Mouse (Mus musculus) MEL (cell line): Measurements from ENCODE around the gene Ankrd54. TPM values are rescaled to one million over a fixed set of nuclear protein-coding genes. Genes with fewer than 3 reads are reported as not detected.

Source experiments
- DNase-seq: peaks from one replicate; pipeline ENCODE4 v3.0.0; 2011; ENCODE audit warnings: low read depth, low spot score
- H3K27ac ChIP-seq: 2 replicates; pipeline ENCODE4 v1.5.1; 2012; ENCODE audit warnings: low read depth, mild to moderate bottlenecking, control low read depth, low read length, moderate library complexity; ENCODE audit not compliant: control insufficient read depth
- H3K27me3 ChIP-seq, 2 experiments: fragments of 150-350 bp in 1 of 2; sonication (generic) in 1 of 2; 2 replicates each; pipeline ENCODE4 v1.6.1; 2012; ENCODE audit warnings: low read length in 2 of 2, mild to moderate bottlenecking in 2 of 2, improper control_type of control experiment in 1 of 2, moderate library complexity in 1 of 2; ENCODE audit not compliant: insufficient read depth in 2 of 2, control insufficient read depth in 1 of 2
- H3K36me3 ChIP-seq, 2 experiments: 2 replicates each; pipeline ENCODE4 v1.6.1; 2012 to 2014; ENCODE audit warnings: low read length in 2 of 2, improper control_type of control experiment in 1 of 2, inconsistent platforms in 1 of 2, mild to moderate bottlenecking in 1 of 2; ENCODE audit not compliant: insufficient read depth in 2 of 2, control insufficient read depth in 1 of 2
- H3K4me1 ChIP-seq, 2 experiments: fragments of 150-350 bp in 1 of 2; sonication (generic) in 1 of 2; 2 replicates each; pipeline ENCODE4 v1.6.1; 2012; ENCODE audit warnings: low read length in 2 of 2, improper control_type of control experiment in 1 of 2, mild to moderate bottlenecking in 1 of 2; ENCODE audit not compliant: insufficient read depth in 2 of 2, control insufficient read depth in 1 of 2
- H3K4me3 ChIP-seq, 2 experiments: fragments of 150-350 bp in 1 of 2; sonication (generic) in 1 of 2; 2 replicates each; pipeline ENCODE4 v1.5.1; 2012; ENCODE audit warnings: low read depth in 2 of 2, low read length in 2 of 2, mild to moderate bottlenecking in 2 of 2, moderate library complexity in 2 of 2, control low read depth in 1 of 2, improper control_type of control experiment in 1 of 2; ENCODE audit not compliant: control insufficient read depth in 1 of 2, insufficient read depth in 1 of 2
- H3K79me2 ChIP-seq: 2 replicates; pipeline ENCODE4 v1.6.1; 2012; ENCODE audit warnings: mild to moderate bottlenecking, low read length, moderate library complexity; ENCODE audit not compliant: control insufficient read depth, poor library complexity, insufficient read depth
- H3K9ac ChIP-seq: 2 replicates; pipeline ENCODE4 v1.6.1; 2012; ENCODE audit warnings: low read depth, mild to moderate bottlenecking, control low read depth, low read length, moderate library complexity; ENCODE audit not compliant: control insufficient read depth, poor library complexity, severe bottlenecking
- H3K9me3 ChIP-seq: fragments of 150-350 bp; sonication (generic); replicated peaks from 2 replicates; pipeline ENCODE4 v1.6.1; 2012; ENCODE audit warnings: mild to moderate bottlenecking, low read length, improper control_type of control experiment, moderate library complexity; ENCODE audit not compliant: insufficient read depth
- CHD1 ChIP-seq: IDR thresholded peaks from 2 replicates; pipeline ENCODE4 v1.6.1; 2012; ENCODE audit warnings: low read depth, mild to moderate bottlenecking, inconsistent platforms, low read length, improper control_type of control experiment
- ELF1 ChIP-seq: IDR thresholded peaks from 2 replicates; pipeline ENCODE4 v1.6.1; 2014; ENCODE audit warnings: low read depth, mild to moderate bottlenecking, inconsistent platforms, low read length, improper control_type of control experiment, moderate library complexity
- EP300 ChIP-seq, 2 experiments: IDR thresholded peaks; 2 replicates each; pipeline ENCODE4 v1.6.1; 2011; ENCODE audit warnings: improper control_type of control experiment in 2 of 2, low read length in 2 of 2, low read depth in 1 of 2, mild to moderate bottlenecking in 1 of 2
- ETS1 ChIP-seq: IDR thresholded peaks from 2 replicates; pipeline ENCODE4 v1.6.1; 2012; ENCODE audit warnings: low read depth, mild to moderate bottlenecking, inconsistent platforms, low read length, improper control_type of control experiment, moderate library complexity
- GATA1 ChIP-seq: IDR thresholded peaks from 2 replicates; pipeline ENCODE4 v1.6.1; 2011; ENCODE audit warnings: low read depth, low read length, improper control_type of control experiment
- HCFC1 ChIP-seq: IDR thresholded peaks from 2 replicates; pipeline ENCODE4 v1.6.1; 2012; ENCODE audit warnings: low read depth, mild to moderate bottlenecking, inconsistent platforms, low read length, improper control_type of control experiment, moderate library complexity
- KAT2A ChIP-seq: conservative IDR thresholded peaks from 2 replicates; pipeline ENCODE4 v1.6.1; 2012; ENCODE audit warnings: low read depth, low read length, improper control_type of control experiment, inconsistent platforms
- MAX ChIP-seq: IDR thresholded peaks from 2 replicates; pipeline ENCODE4 v1.6.1; 2011; ENCODE audit warnings: low read length, improper control_type of control experiment
- MAZ ChIP-seq: IDR thresholded peaks from 2 replicates; pipeline ENCODE4 v1.6.1; 2012; ENCODE audit warnings: low read depth, mild to moderate bottlenecking, inconsistent platforms, low read length, improper control_type of control experiment
- MXI1 ChIP-seq: IDR thresholded peaks from 2 replicates; pipeline ENCODE4 v1.6.1; 2011; ENCODE audit warnings: mild to moderate bottlenecking, low read depth, low read length, improper control_type of control experiment
- MYB ChIP-seq: IDR thresholded peaks from 2 replicates; pipeline ENCODE4 v1.6.1; 2011; ENCODE audit warnings: mild to moderate bottlenecking, low read depth, low read length, improper control_type of control experiment
- MYC ChIP-seq: IDR thresholded peaks from 2 replicates; pipeline ENCODE4 v1.6.1; 2011; ENCODE audit warnings: low read depth, mild to moderate bottlenecking, low read length, improper control_type of control experiment, moderate library complexity
- POLR2AphosphoS2 ChIP-seq: IDR thresholded peaks from 2 replicates; pipeline ENCODE4 v1.6.1; 2011; ENCODE audit warnings: low read length, improper control_type of control experiment
- RAD21 ChIP-seq: IDR thresholded peaks from 2 replicates; pipeline ENCODE4 v1.6.1; 2011; ENCODE audit warnings: mild to moderate bottlenecking, low read depth, low read length, improper control_type of control experiment
- SIN3A ChIP-seq: IDR thresholded peaks from 2 replicates; pipeline ENCODE4 v1.6.1; 2012; ENCODE audit warnings: low read length, improper control_type of control experiment, inconsistent platforms
- SMC3 ChIP-seq: IDR thresholded peaks from 2 replicates; pipeline ENCODE4 v1.6.1; 2011; ENCODE audit warnings: low read depth, low read length, improper control_type of control experiment
- UBTF ChIP-seq: IDR thresholded peaks from 2 replicates; pipeline ENCODE4 v1.6.1; 2012; ENCODE audit warnings: low read depth, mild to moderate bottlenecking, inconsistent platforms, low read length, improper control_type of control experiment, moderate library complexity, borderline replicate concordance; ENCODE audit not compliant: insufficient read depth
- USF1 ChIP-seq: IDR thresholded peaks from 2 replicates; pipeline ENCODE4 v1.6.1; 2014; ENCODE audit warnings: low read depth, mild to moderate bottlenecking, inconsistent platforms, low read length, improper control_type of control experiment, moderate library complexity
- USF2 ChIP-seq, 2 experiments: IDR thresholded peaks; 2 replicates each; pipeline ENCODE4 v1.6.1; 2011 to 2012; ENCODE audit warnings: improper control_type of control experiment in 2 of 2, low read length in 2 of 2, borderline replicate concordance in 1 of 2, inconsistent platforms in 1 of 2, low read depth in 1 of 2, mild to moderate bottlenecking in 1 of 2; ENCODE audit not compliant: insufficient read depth in 1 of 2
- ZKSCAN1 ChIP-seq: IDR thresholded peaks from 2 replicates; pipeline ENCODE4 v1.6.1; 2012; ENCODE audit warnings: low read depth, mild to moderate bottlenecking, inconsistent platforms, low read length, improper control_type of control experiment, moderate library complexity
- ZNF384 ChIP-seq: IDR thresholded peaks from 2 replicates; pipeline ENCODE4 v1.6.1; 2012; ENCODE audit warnings: low read depth, mild to moderate bottlenecking, inconsistent platforms, low read length, improper control_type of control experiment
- polyA plus RNA-seq, 2 experiments: library from polyadenylated mRNA; stranded (reverse) in 1 of 2; unstranded in 1 of 2; fragments of >175 nt in 1 of 2; fragments of >200 nt in 1 of 2; gene quantifications; 2 replicates each; pipeline versions ENCODE4 v1.2.1 to v1.2.4; 2012; ENCODE audit warnings: low replicate concordance in 2 of 2, low read depth in 1 of 2; ENCODE audit not compliant: insufficient read length in 2 of 2, insufficient read depth in 1 of 2, missing spikeins in 1 of 2
- total RNA-seq: library from RNA; depleted of rRNA; stranded (reverse); fragments of 300-350 nt; gene quantifications from 2 replicates; pipeline ENCODE4 v1.2.3, GENCODE M21; 2012

Ankrd54 gene
- total and polyA plus RNA-seq, 3 experiments: 42.3 to 62.2 TPM; not detected in 1

DNA sequence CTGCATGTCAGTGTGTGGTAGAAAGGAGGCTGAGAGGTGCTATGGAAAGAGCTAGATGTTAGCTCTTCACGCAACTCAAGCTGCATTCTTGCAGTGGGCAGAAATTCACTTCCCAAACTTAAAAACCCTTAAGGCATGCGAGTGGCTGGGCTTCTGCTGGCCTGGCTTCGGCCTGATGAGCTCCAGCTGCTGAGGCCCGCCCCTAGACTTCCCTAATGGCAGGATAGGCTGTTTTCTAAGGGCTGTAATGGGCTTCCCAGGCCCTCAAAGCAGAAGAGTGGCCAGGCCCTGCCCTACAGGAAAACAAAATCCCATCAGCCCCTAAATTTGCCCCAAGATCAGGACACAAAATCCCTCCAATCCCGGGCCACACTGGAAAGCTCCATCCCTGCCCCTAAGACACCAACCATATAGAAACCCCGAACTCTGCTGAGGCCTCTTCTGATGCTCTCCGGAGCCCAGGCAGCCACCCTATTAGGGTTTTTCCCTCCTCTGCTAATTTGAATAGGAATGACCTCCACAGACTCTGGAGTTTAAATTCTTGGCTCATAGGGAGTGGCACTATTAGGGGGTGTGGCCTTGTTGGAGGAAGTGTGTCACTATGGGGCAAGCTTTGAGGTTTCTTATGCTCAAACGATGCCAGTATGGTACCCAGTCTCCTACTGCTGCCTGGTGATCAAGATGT lies 2.5 kb upstream of the Ankrd54 start:
- Histone ChIP-seq H3K9ac (no peak overlapping the region), H3K9me3 (no peaks in the 10 kb centered on the region), H3K79me2 (peaks cover 12% of the 10 kb centered on the region), H3K27me3 (no peaks in the 10 kb centered on the region), H3K4me3 (no peak overlapping the region), H3K4me1 (peaks cover 6 to 44% of the 10 kb centered on the region in 2 experiments), H3K27ac (no peak overlapping the region), H3K36me3 (peaks cover 0 to 41% of the 10 kb centered on the region in 2 experiments; a peak in 2 of 4 replicates)
- TF ChIP-seq USF1 (no peak), CHD1 (no peak), HCFC1 (no peak), MAZ (no peak), MXI1 (no peak), ELF1 (no peak), RAD21 (no peak), USF2 (IDR thresholded peaks at IDR 0.05; ENCODE audit: borderline replicate concordance in 1 of 2, insufficient read depth in 1 of 2, low read depth in 1 of 2, low read length in 2 of 2) (no peak), SMC3 (no peak), UBTF (no peak), ZKSCAN1 (no peak), POLR2AphosphoS2 (no peak), ZNF384 (no peak), MAX (no peak), SIN3A (no peak), EP300 (IDR thresholded peaks at IDR 0.05; ENCODE audit: low read depth in 1 of 2, low read length in 2 of 2) (no peak), ETS1 (no peak)
- no peak for DNase-seq

DNA sequence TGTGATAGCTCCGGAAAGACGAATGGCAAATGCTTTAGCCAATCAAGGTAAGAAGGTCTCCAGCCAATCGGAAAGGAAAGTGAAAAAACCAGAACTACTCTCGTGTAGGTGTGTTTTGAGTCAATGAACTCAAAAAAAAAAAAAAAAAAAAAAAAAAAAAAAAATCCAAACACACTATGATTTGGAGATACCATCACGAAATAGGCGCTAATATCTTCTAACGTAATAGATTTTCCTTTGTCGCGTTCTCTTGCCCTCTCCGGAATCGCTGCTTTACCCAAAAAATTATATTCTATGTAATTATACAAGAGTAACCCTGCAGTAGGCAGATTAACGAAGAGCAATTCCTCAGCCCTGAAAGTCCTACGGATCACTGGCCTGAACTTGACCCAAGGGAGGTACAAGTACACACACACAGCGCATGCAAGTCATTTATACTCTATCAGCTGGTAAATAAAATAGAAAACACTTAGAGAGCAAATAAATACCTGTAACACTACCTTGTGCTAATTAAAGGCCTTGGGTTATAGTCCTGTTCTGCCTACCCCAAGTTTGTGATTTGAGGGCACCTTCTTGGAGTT lies 557 bp upstream of the Ankrd54 start:
- Histone ChIP-seq H3K27ac (peak overlapping the region; percentile 59), H3K36me3 (peaks cover 0 to 33% of the 10 kb centered on the region in 2 experiments; a peak in 2 of 4 replicates), H3K27me3 (no peaks in the 10 kb centered on the region)

More for the DNA sequence above, 557 bp upstream of the Ankrd54 start:
- TF ChIP-seq SIN3A: 0 out of 2 replicates have a peak, but pooled peaks have one; percentile 75
- TF ChIP-seq GATA1: peak; percentile 27; the same call in 1 of the 2 replicates
- TF ChIP-seq MAX: peak; percentile 17; the same call in 1 of the 2 replicates
- no peak for TF ChIP-seq MYB
- peak; percentile 99 for TF ChIP-seq ZNF384
- peak; percentile 50; the same call in 1 of the 2 replicates for TF ChIP-seq MXI1
- TF ChIP-seq HCFC1: 0 out of 2 replicates have a peak, but pooled peaks have one; percentile 10
- 0 out of 2 replicates have a peak, but pooled peaks have one; percentile 58 for TF ChIP-seq UBTF
- TF ChIP-seq MYC: 0 out of 2 replicates have a peak, but pooled peaks have one; percentile 49
- no peak for TF ChIP-seq KAT2A
- Histone ChIP-seq H3K9me3 (no peaks in the 10 kb centered on the region), H3K4me1 (peaks cover 2 to 31% of the 10 kb centered on the region in 2 experiments), H3K9ac (peak overlapping the region; percentile 62), H3K79me2 (peaks cover 12% of the 10 kb centered on the region), H3K4me3 (peak overlapping the region; percentile 51 to 61)
- no peak for DNase-seq
